In the genomic region with DNA sequence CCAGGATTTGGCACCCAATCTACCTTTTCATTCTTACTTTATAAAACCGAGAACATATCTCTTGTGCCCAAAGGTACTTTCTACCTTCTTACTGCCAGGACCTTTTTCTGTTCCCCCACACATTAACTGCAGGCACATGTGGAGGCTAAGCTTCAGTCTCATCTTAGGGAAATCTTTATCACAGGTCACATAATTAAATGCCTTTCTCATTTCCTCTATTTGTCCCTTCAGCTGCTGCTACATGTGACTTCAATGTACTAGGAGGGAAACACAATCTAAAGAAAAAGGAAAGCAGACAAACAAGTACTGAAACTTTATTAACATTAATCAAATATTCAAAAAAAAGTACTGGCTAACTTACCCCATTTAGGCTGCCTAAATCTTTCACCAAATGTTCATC, we compare ENCODE assay signal across 20 mouse cellular contexts.
"Had no signal": no experiment of that assay in that cellular context is flagged by ENCODE, and none has a peak within 500 bp of the region (broad histone marks: within the 10 kb centered on the region; RNA-seq: fewer than 3 reads in every experiment).

No protein-coding gene starts in this region.

- H3K4me3 ChIP-seq: midbrain, embryonic 10.5 days; midbrain, embryonic 12.5 days; myocyte; neural tube, embryonic 13.5 days; neural tube, embryonic 15.5 days; stomach, embryonic 15.5 days had no signal

- H3K27ac ChIP-seq: midbrain, embryonic 10.5 days; midbrain, embryonic 12.5 days; neural tube, embryonic 13.5 days; neural tube, embryonic 15.5 days; stomach, embryonic 15.5 days had no signal

- H3K4me1 ChIP-seq: stomach, embryonic 15.5 days had no signal

- H3K27me3 ChIP-seq: midbrain, embryonic 12.5 days; neural tube, embryonic 13.5 days; neural tube, embryonic 15.5 days; stomach, embryonic 15.5 days had no signal

- H3K36me3 ChIP-seq: stomach, embryonic 15.5 days had no signal

- H3K9ac ChIP-seq: lung, embryonic 14.5 days; midbrain, embryonic 12.5 days; neural tube, embryonic 13.5 days; neural tube, embryonic 15.5 days; stomach, embryonic 15.5 days had no signal

- ATAC-seq: midbrain, embryonic 16.5 days had no signal

- H3K9me3 ChIP-seq: midbrain, embryonic 10.5 days; midbrain, embryonic 12.5 days; neural tube, embryonic 13.5 days; neural tube, embryonic 15.5 days; stomach, embryonic 15.5 days had no signal

- DNase-seq: lung, adult 18-20 months; lung, embryonic 14.5 days; lung, postnatal 10 days; lung, postnatal 4 days; midbrain, embryonic 14.5 days; retina, postnatal 1 day; right cerebral cortex, adult 18-20 months; right cerebral cortex, postnatal 25 days; right cerebral cortex, postnatal 4 days; spleen, adult 18-20 months; thymus, adult 18-20 months; thymus, postnatal 14 days; thymus, postnatal 36 days had no signal
